Mouse (Mus musculus): ENCODE data around the gene Rps10. TPM values are rescaled to one million over a fixed set of nuclear protein-coding genes. Genes with fewer than 3 reads are reported as not detected.

The Rps10 gene
- polyA plus RNA-seq, 1 experiment from 2014 or later, result 563 TPM

GRCm38 (mm10) chr17:27610679-27611518 is 25.6 kb downstream of the Rps10 start:
- no peak for DNase-seq
- H3K27ac ChIP-seq (replicated peaks; ENCODE audit: low read depth, low read length), result no peak overlapping the region
- H3K4me2 ChIP-seq (ENCODE audit: low read length), result no peak overlapping the region
- H3K36me3 ChIP-seq (ENCODE audit: control insufficient read depth, insufficient read depth, low read length), result 0 out of 2 replicates have a peak, but pooled peaks cover 14% of the 10 kb centered on the region
- H3K4me1 ChIP-seq (ENCODE audit: control insufficient read depth, insufficient read depth, low read length), result 0 out of 2 replicates have a peak, but pooled peaks cover 7% of the 10 kb centered on the region
- no peaks in the 10 kb centered on the region for H3K9me3 ChIP-seq (ENCODE audit: control insufficient read depth, low read length)
- no peak overlapping the region for H3K9ac ChIP-seq (replicated peaks; ENCODE audit: low read length)
- H3K4me3 ChIP-seq (replicated peaks; ENCODE audit: low read depth, low read length), result no peak overlapping the region
- no peaks in the 10 kb centered on the region for H3K27me3 ChIP-seq (ENCODE audit: control insufficient read depth, insufficient read depth, low read length)
- 82% methylated on average over 10 of the region's 10 CpGs for WGBS
- ATAC-seq (ENCODE audit: low FRiP score, low TSS enrichment), result no peak

- no peak overlapping the region for H3K9ac ChIP-seq (replicated peaks; ENCODE audit: low read length)
- 90% methylated on average over 7 of the region's 7 CpGs for WGBS
- H3K27ac ChIP-seq (replicated peaks; ENCODE audit: low read depth, low read length), result no peak overlapping the region
- no peak for ATAC-seq (ENCODE audit: low FRiP score, low TSS enrichment)
- H3K36me3 ChIP-seq (ENCODE audit: control insufficient read depth, insufficient read depth, low read length), result 0 out of 2 replicates have a peak, but pooled peaks cover 14% of the 10 kb centered on the region
- no peak for DNase-seq
- H3K4me3 ChIP-seq (replicated peaks; ENCODE audit: low read depth, low read length), result no peak overlapping the region
- H3K9me3 ChIP-seq (ENCODE audit: control insufficient read depth, low read length), result no peaks in the 10 kb centered on the region
- H3K4me1 ChIP-seq (ENCODE audit: control insufficient read depth, insufficient read depth, low read length), result 0 out of 2 replicates have a peak, but pooled peaks cover 7% of the 10 kb centered on the region
- H3K27me3 ChIP-seq (ENCODE audit: control insufficient read depth, insufficient read depth, low read length), result no peaks in the 10 kb centered on the region
- H3K4me2 ChIP-seq (ENCODE audit: low read length), result no peak overlapping the region
Observed at GRCm38 (mm10) chr17:27609576-27609975, 26.9 kb downstream of the Rps10 start.

- no peak for ATAC-seq (ENCODE audit: low FRiP score, low TSS enrichment)
- Histone ChIP-seq H3K4me2 (ENCODE audit: low read length) (no peak overlapping the region), H3K9ac (replicated peaks; ENCODE audit: low read length) (no peak overlapping the region), H3K4me1 (ENCODE audit: control insufficient read depth, insufficient read depth, low read length) (peaks cover 37% of the 10 kb centered on the region), H3K27me3 (ENCODE audit: control insufficient read depth, insufficient read depth, low read length) (no peaks in the 10 kb centered on the region), H3K9me3 (ENCODE audit: control insufficient read depth, low read length) (no peaks in the 10 kb centered on the region), H3K36me3 (ENCODE audit: control insufficient read depth, insufficient read depth, low read length) (0 out of 2 replicates have a peak, but pooled peaks cover 8% of the 10 kb centered on the region), H3K4me3 (replicated peaks; ENCODE audit: low read depth, low read length) (no peak overlapping the region), H3K27ac (replicated peaks; ENCODE audit: low read depth, low read length) (0 out of 2 replicates have a peak overlapping the region, but pooled peaks have one; percentile 26)
- 75% methylated on average over 21 of the region's 21 CpGs for WGBS
- no peak for DNase-seq
Observed at GRCm38 (mm10) chr17:27603522-27604234, 32.8 kb downstream of the Rps10 start.

- H3K4me3 ChIP-seq (replicated peaks; ENCODE audit: low read depth, low read length), result no peak overlapping the region
- WGBS, result 94% methylated on average over 2 of the region's 2 CpGs
- DNase-seq, result no peak
- H3K4me2 ChIP-seq (ENCODE audit: low read length), result no peak overlapping the region
- H3K27ac ChIP-seq (replicated peaks; ENCODE audit: low read depth, low read length), result no peak overlapping the region
- H3K36me3 ChIP-seq (ENCODE audit: control insufficient read depth, insufficient read depth, low read length), result 0 out of 2 replicates have a peak, but pooled peaks cover 3% of the 10 kb centered on the region
- no peaks in the 10 kb centered on the region for H3K27me3 ChIP-seq (ENCODE audit: control insufficient read depth, insufficient read depth, low read length)
- no peaks in the 10 kb centered on the region for H3K9me3 ChIP-seq (ENCODE audit: control insufficient read depth, low read length)
- no peak for ATAC-seq (ENCODE audit: low FRiP score, low TSS enrichment)
- H3K4me1 ChIP-seq (ENCODE audit: control insufficient read depth, insufficient read depth, low read length), result peaks cover 37% of the 10 kb centered on the region
- no peak overlapping the region for H3K9ac ChIP-seq (replicated peaks; ENCODE audit: low read length)
Observed at GRCm38 (mm10) chr17:27603036-27603435, 33.4 kb downstream of the Rps10 start.

- 63% methylated on average over 5 of the region's 5 CpGs for WGBS
- H3K9me3 ChIP-seq (ENCODE audit: control insufficient read depth, low read length), result no peaks in the 10 kb centered on the region
- no peak overlapping the region for H3K9ac ChIP-seq (replicated peaks; ENCODE audit: low read length)
- peaks cover 15% of the 10 kb centered on the region for H3K36me3 ChIP-seq (ENCODE audit: control insufficient read depth, insufficient read depth, low read length)
- peak overlapping the region; percentile 5; the same call in 1 of the 2 replicates for H3K27ac ChIP-seq (replicated peaks; ENCODE audit: low read depth, low read length)
- no peak overlapping the region for H3K4me3 ChIP-seq (replicated peaks; ENCODE audit: low read depth, low read length)
- no peak overlapping the region; the same call in 1 of the 2 replicates for H3K4me2 ChIP-seq (ENCODE audit: low read length)
- DNase-seq (no peak), ATAC-seq (ENCODE audit: low FRiP score, low TSS enrichment) (no peak)
- H3K27me3 ChIP-seq (ENCODE audit: control insufficient read depth, insufficient read depth, low read length), result no peaks in the 10 kb centered on the region
- H3K4me1 ChIP-seq (ENCODE audit: control insufficient read depth, insufficient read depth, low read length), result peaks cover 37% of the 10 kb centered on the region
Observed at GRCm38 (mm10) chr17:27600869-27601268, 35.6 kb downstream of the Rps10 start.

- ATAC-seq (ENCODE audit: low FRiP score, low TSS enrichment) (no peak), DNase-seq (no peak)
- H3K27me3 ChIP-seq (ENCODE audit: control insufficient read depth, insufficient read depth, low read length), result no peaks in the 10 kb centered on the region
- H3K4me3 ChIP-seq (replicated peaks; ENCODE audit: low read depth, low read length), result no peak overlapping the region
- peaks cover 21% of the 10 kb centered on the region for H3K36me3 ChIP-seq (ENCODE audit: control insufficient read depth, insufficient read depth, low read length)
- peaks cover 37% of the 10 kb centered on the region for H3K4me1 ChIP-seq (ENCODE audit: control insufficient read depth, insufficient read depth, low read length)
- no peaks in the 10 kb centered on the region for H3K9me3 ChIP-seq (ENCODE audit: control insufficient read depth, low read length)
- no peak overlapping the region for H3K9ac ChIP-seq (replicated peaks; ENCODE audit: low read length)
- no peak overlapping the region for H3K4me2 ChIP-seq (ENCODE audit: low read length)
- WGBS, result 80% methylated on average over 3 of the region's 3 CpGs
- no peak overlapping the region for H3K27ac ChIP-seq (replicated peaks; ENCODE audit: low read depth, low read length)
Observed at GRCm38 (mm10) chr17:27600286-27600685, 36.2 kb downstream of the Rps10 start.

GRCm38 (mm10) chr17:27596376-27597190 is 39.9 kb downstream of the Rps10 start:
- peaks cover 10% of the 10 kb centered on the region; the same call in 1 of the 2 replicates for H3K4me1 ChIP-seq (ENCODE audit: control insufficient read depth, insufficient read depth, low read length)
- WGBS, result 89% methylated on average over 21 of the region's 21 CpGs
- peaks cover 47% of the 10 kb centered on the region for H3K36me3 ChIP-seq (ENCODE audit: control insufficient read depth, insufficient read depth, low read length)
- ATAC-seq (ENCODE audit: low FRiP score, low TSS enrichment), result no peak
- H3K4me2 ChIP-seq (ENCODE audit: low read length), result no peak overlapping the region
- DNase-seq, result no peak
- no peak overlapping the region for H3K4me3 ChIP-seq (replicated peaks; ENCODE audit: low read depth, low read length)
- H3K9me3 ChIP-seq (ENCODE audit: control insufficient read depth, low read length), result no peaks in the 10 kb centered on the region
- H3K27ac ChIP-seq (replicated peaks; ENCODE audit: low read depth, low read length), result no peak overlapping the region
- no peaks in the 10 kb centered on the region for H3K27me3 ChIP-seq (ENCODE audit: control insufficient read depth, insufficient read depth, low read length)
- no peak overlapping the region for H3K9ac ChIP-seq (replicated peaks; ENCODE audit: low read length)

- DNase-seq (no peak), ATAC-seq (ENCODE audit: low FRiP score, low TSS enrichment) (no peak)
- Histone ChIP-seq H3K27me3 (ENCODE audit: control insufficient read depth, insufficient read depth, low read length) (no peaks in the 10 kb centered on the region), H3K9me3 (ENCODE audit: control insufficient read depth, low read length) (no peaks in the 10 kb centered on the region), H3K9ac (replicated peaks; ENCODE audit: low read length) (no peak overlapping the region), H3K4me3 (replicated peaks; ENCODE audit: low read depth, low read length) (no peak overlapping the region), H3K27ac (replicated peaks; ENCODE audit: low read depth, low read length) (no peak overlapping the region), H3K4me1 (ENCODE audit: control insufficient read depth, insufficient read depth, low read length) (peaks cover 4% of the 10 kb centered on the region; the same call in 1 of the 2 replicates), H3K36me3 (ENCODE audit: control insufficient read depth, insufficient read depth, low read length) (peaks cover 54% of the 10 kb centered on the region), H3K4me2 (ENCODE audit: low read length) (no peak overlapping the region)
- 93% methylated on average over 15 of the region's 15 CpGs for WGBS
Observed at GRCm38 (mm10) chr17:27595659-27596375, 40.7 kb downstream of the Rps10 start.
